8 mouse cellular contexts compared by ENCODE assay signal in genomic region chr5:28317917-28318267, GRCm38 (mm10). TPM values are rescaled to one million over a fixed set of nuclear protein-coding genes. Genes with fewer than 3 reads are reported as not detected.
DNase-seq lines count a peak whose midpoint lies in the region; ATAC-seq and TF ChIP-seq lines count a peak whose summit lies in the region.

No protein-coding gene starts in this region.

- ATAC-seq in hindbrain, embryonic 11.5 days (ENCODE audit: low FRiP score), result no peak
- no peak for ATAC-seq in midbrain, embryonic 12.5 days (ENCODE audit: low FRiP score, low read depth)

- DNase-seq in layer of hippocampus, adult 2 months (ENCODE audit: low spot score in 2 of 2), result no peak
- DNase-seq in layer of hippocampus, adult 11-12 months (ENCODE audit: low spot score), result no peak
- peak; percentile 20 for DNase-seq in adipocyte (ENCODE audit: low spot score)
- peak; percentile 43 for DNase-seq in hindbrain, embryonic 11.5 days (ENCODE audit: low spot score)
- no peak for DNase-seq in urinary bladder, postnatal 25 days (ENCODE audit: low spot score)
- DNase-seq in cerebellum, adult 11-12 months, result no peak
- DNase-seq in cerebellum, adult 9-11 months, result no peak

- H3K27me3 ChIP-seq in hindbrain, embryonic 11.5 days (ENCODE audit: control insufficient read depth, insufficient read depth, low read length), result no peaks in the 10 kb centered on the region
- no peaks in the 10 kb centered on the region for H3K27me3 ChIP-seq in midbrain, embryonic 12.5 days

- no peak for TF ChIP-seq CTCF in layer of hippocampus, adult 2 months (conservative IDR thresholded peaks at IDR 0.05)

- no peaks in the 10 kb centered on the region for H3K4me1 ChIP-seq in hindbrain, embryonic 11.5 days (replicated peaks; ENCODE audit: control insufficient read depth, insufficient read depth, low read length)
- H3K4me1 ChIP-seq in midbrain, embryonic 12.5 days, result peaks cover 21% of the 10 kb centered on the region

- 10% methylated on average over 3 of the region's 3 CpGs for WGBS in hindbrain, embryonic 11.5 days
- 11% methylated on average over 3 of the region's 3 CpGs for WGBS in midbrain, embryonic 12.5 days

- no peaks in the 10 kb centered on the region for H3K9me3 ChIP-seq in hindbrain, embryonic 11.5 days (ENCODE audit: control insufficient read depth, low read length)
- no peaks in the 10 kb centered on the region for H3K9me3 ChIP-seq in midbrain, embryonic 12.5 days

- peak overlapping the region; percentile 98 for H3K27ac ChIP-seq in layer of hippocampus, adult 2 months
- H3K27ac ChIP-seq in hindbrain, embryonic 11.5 days (ENCODE audit: low read depth, low read length), result no peak overlapping the region; the same call in 1 of the 2 replicates
- no peak overlapping the region for H3K27ac ChIP-seq in midbrain, embryonic 12.5 days (replicated peaks)

- peak overlapping the region; percentile 87 for H3K4me3 ChIP-seq in layer of hippocampus, adult 2 months
- H3K4me3 ChIP-seq in hindbrain, embryonic 11.5 days (ENCODE audit: low read depth, low read length), result peak overlapping the region; percentile 99
- peak overlapping the region; percentile 99 for H3K4me3 ChIP-seq in midbrain, embryonic 12.5 days

- no peaks in the 10 kb centered on the region for H3K36me3 ChIP-seq in hindbrain, embryonic 11.5 days (ENCODE audit: control insufficient read depth, insufficient read depth, low read length)
- H3K36me3 ChIP-seq in midbrain, embryonic 12.5 days, result no peaks in the 10 kb centered on the region

- peak overlapping the region; percentile 46 for H3K4me2 ChIP-seq in hindbrain, embryonic 11.5 days (replicated peaks; ENCODE audit: low read depth, low read length)
- peak overlapping the region; percentile 66 for H3K4me2 ChIP-seq in midbrain, embryonic 12.5 days (replicated peaks)

- peak overlapping the region; percentile 100 for H3K9ac ChIP-seq in hindbrain, embryonic 11.5 days (ENCODE audit: low read depth, low read length)
- peak overlapping the region; percentile 100 for H3K9ac ChIP-seq in midbrain, embryonic 12.5 days (replicated peaks)

RNA-seq across cellular contexts. Expression of gene Rbm33, which starts 1.0 kb away (rescaled TPM):
- total RNA-seq in layer of hippocampus, adult 2 months (2021), result 10 to 100 TPM; 70.5 to 78.4 TPM
- polyA plus RNA-seq in hindbrain, embryonic 11.5 days (2014; fragmentation: Nextera tagmentation; extraction: Ambion mirVana), result 19.2 and 32.8 TPM in 2 replicates
- polyA plus RNA-seq in midbrain, embryonic 12.5 days (2016; fragmentation: Nextera tagmentation; extraction: Ambion mirVana), result 25.3 and 27.3 TPM in 2 replicates

Comparison
In these comparisons a context has a peak if more than half of its experiments do, and no peak if none do; other contexts are left out.
1. DNase-seq: peak in adipocyte (single experiment) and hindbrain, embryonic 11.5 days (single experiment); none in layer of hippocampus, adult 2 months (0 of 2), layer of hippocampus, adult 11-12 months (single experiment), urinary bladder, postnatal 25 days (single experiment), cerebellum, adult 11-12 months (single experiment) and cerebellum, adult 9-11 months (single experiment).
2. Peak in every context shown above with its lines, with median percentiles within 50 percentile points of each other: H3K4me3 ChIP-seq.